Mouse (Mus musculus): ENCODE data around the gene Wdfy3. TPM values are rescaled to one million over a fixed set of nuclear protein-coding genes. Genes with fewer than 3 reads are reported as not detected.
"Not testable (repeated sequence)": the region's sequence is repeated elsewhere in the genome, so short reads cannot be mapped to it uniquely, and the experiment has no call there.

Wdfy3 gene
- total RNA-seq, 4 experiments from 2014 or later = 111 to 138 (median 122) TPM

- DNase-seq (ENCODE audit: low spot score in 2 of 2) = no peak
Observed at GRCm38 (mm10) chr5:102003371-102003770, 66.3 kb downstream of the Wdfy3 start.

DNA sequence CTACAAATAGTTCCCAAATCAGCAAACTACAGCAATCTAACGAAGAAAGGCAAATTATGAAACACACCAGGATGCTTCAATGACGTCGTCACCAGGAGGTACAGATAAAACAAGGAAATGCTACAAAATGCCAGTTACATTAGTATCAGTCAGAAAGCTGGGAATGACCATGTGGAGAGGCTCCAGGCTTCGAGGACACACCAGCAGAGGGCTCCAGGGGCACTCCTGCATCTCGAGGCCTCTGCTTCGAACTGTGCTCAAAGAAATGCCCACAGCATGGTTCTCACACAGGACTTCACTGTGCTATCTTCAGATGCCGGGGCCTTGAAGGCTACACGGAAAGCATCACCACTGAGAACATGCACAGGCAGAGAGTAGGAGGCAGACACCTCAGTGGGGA lies 68.7 kb downstream of the Wdfy3 start:
- no peak for DNase-seq (ENCODE audit: low spot score in 2 of 2)

- no peak for DNase-seq (ENCODE audit: low spot score in 2 of 2)
Observed at GRCm38 (mm10) chr5:101998971-101999370, 70.8 kb downstream of the Wdfy3 start.

- no peak for DNase-seq (ENCODE audit: low spot score in 2 of 2)
Observed at GRCm38 (mm10) chr5:101996036-101996735, 73.5 kb downstream of the Wdfy3 start.

DNA sequence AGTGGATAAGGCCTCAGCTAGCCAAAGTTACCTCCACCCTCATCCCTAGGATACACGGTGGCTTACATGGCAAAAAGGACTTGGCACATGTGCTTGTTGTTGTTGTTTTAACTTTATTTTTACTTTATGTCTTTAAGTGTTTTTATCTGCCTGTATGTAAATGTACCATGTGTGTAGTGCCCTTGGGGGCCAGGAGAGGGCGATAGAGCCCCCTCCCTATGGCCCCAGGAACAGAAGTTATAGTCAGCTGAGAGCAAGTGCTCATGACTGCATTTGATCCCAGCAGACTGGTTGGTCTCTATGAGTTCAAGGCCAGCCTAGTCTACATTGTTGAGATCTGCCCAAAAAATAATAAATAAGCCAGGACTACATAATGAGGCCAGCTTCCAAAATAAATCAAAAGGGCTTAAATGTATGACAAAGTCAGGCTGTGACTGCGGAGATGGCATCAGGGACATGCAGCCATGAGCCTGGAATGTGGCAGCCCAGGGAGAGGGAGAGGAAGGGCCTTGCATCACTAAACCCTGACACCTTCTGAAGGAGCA lies 74.2 kb downstream of the Wdfy3 start:
- no peak for DNase-seq (ENCODE audit: low spot score in 2 of 2)

GRCm38 (mm10) chr5:101993996-101994395 lies 75.7 kb downstream of the Wdfy3 start:
- DNase-seq (ENCODE audit: low spot score in 2 of 2) = no peak

DNA sequence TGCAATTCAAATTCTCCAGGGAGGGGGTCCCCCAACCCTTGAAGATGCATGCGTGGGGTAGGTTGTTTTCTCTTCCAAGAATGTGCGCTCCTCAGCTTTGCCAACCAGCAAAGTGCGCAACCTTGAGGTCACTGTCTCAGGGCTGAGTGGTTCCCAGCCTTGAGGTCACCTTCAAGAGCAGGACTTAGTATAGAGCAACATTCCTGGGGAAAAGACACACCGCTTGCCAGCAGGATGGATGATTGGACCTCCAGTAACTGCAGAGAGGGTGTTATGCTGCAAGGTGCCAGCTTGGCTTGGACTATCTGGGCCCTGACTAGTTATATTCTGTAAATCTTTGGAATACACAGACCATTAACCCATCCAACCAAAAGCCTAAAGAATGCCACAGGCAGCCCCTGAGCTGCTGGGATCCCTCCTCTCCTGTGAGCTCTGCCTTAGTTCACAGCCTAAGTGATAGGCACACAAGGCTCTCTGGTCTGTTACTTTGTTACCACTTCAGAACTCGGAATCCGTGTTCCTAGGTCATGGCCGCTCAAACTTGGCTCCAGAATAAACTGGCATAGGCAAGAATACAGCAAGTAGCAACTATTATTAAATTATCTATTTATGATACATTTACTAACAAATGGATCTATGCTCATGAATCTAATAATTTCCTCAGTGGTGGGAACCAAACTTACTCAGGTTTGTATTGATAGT lies 76.6 kb downstream of the Wdfy3 start:
- DNase-seq (ENCODE audit: low spot score in 2 of 2) = no peak

GRCm38 (mm10) chr5:101990298-101990845 lies 79.3 kb downstream of the Wdfy3 start:
- no peak for DNase-seq (ENCODE audit: low spot score in 2 of 2)

DNA sequence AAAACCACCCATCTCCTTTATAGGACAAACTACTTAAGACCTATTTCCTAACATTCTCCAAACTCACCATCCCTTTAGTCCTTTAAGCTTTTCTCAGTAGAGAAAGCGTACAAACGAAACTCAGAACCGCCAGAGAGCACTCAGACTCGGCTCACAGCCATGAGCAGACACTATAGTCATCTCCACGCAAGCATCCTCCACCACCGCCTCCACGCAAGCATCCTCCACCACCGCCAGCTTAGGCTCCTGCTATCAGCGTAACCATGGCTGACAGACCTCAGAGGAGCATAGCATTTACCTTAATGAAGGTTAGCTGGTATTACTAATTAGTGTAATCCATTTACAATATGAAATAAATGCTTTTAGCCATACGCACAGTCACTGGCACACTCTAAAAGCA lies 81.2 kb downstream of the Wdfy3 start:
- DNase-seq (ENCODE audit: low spot score in 2 of 2) = no peak

DNA sequence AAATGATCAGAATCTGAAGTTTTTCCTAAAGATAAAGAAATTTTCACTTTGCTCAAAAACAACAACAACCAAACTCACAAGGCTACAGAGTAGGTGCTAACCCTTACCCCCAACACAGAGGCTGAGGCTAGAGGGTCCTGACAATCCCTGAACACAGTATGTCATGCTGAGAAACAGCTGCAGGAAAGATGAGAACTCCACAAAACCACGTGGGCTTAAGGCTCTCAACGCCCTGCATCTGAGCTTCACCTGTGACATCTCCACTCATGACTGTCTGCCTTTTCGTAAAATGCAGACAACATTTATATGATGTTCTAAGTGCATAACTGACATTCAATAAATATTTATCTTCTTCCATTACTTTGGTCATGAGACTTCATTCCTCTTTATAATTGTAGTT lies 83.0 kb downstream of the Wdfy3 start:
- DNase-seq (ENCODE audit: low spot score in 2 of 2) = no peak

DNA sequence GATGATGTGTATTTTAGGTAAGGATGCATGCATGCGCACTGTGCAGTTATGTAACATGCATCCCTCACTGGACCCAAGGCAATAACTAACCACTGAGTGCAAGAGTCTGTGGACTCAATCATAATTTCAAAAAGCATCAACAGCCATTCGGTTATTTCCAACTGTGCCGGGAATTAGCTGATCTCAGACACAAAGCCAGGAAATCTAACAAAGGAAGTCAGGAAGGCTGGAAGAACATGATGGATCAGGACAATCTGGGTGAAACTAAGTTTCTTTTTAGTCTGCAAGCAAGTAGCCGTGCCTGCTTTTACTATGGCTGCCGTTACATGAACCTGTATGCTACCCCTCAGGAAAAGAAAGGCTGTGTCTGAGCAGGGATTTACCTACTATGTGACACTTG lies 87.5 kb downstream of the Wdfy3 start:
- DNase-seq (ENCODE audit: low spot score in 2 of 2) = no peak

- no peak for DNase-seq (ENCODE audit: low spot score in 2 of 2)
Observed at GRCm38 (mm10) chr5:101979594-101979993, 90.1 kb downstream of the Wdfy3 start.

GRCm38 (mm10) chr5:101972594-101972993 lies 97.1 kb downstream of the Wdfy3 start:
- not testable (repeated sequence) for DNase-seq (ENCODE audit: low spot score in 2 of 2)

- DNase-seq (ENCODE audit: low spot score in 2 of 2) = no peak
Observed at GRCm38 (mm10) chr5:101968153-101968851, 101.4 kb downstream of the Wdfy3 start.

DNA sequence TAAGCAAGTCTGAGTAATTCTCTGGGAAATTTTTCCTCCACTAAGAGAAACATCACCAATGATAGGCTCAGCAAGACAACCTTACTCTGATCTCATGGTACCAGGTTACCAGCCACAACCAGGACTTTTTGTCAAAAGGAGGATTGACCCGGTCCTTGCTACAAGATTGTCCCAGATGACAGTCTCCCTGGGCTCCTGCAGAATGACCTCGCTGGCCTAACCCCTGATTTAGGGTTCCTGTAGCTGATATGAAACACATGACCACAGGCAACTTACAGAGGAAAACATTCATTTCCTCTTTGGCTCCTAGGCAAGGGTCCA lies 101.9 kb downstream of the Wdfy3 start:
- no peak for DNase-seq (ENCODE audit: low spot score in 2 of 2)

DNA sequence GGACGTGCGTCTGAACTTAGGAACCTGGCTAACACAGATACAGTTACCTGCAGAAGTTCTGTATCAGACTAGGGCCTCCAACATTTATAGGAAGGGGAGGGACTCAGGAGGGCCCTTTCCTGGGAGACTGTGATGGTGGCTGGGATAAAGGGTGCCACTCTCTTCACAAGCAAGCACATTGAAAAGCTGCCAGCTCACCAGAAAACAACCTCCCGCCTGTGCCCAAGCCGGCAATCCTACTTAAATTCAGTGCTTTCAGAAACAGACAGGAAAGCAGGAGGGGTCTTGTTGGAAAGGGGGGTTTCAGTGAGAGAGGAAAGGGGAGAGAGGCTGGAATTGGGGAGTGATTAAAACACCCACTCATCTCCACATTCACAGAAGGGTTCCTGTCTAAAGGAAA lies 106.9 kb downstream of the Wdfy3 start:
- no peak for DNase-seq (ENCODE audit: low spot score in 2 of 2)

DNA sequence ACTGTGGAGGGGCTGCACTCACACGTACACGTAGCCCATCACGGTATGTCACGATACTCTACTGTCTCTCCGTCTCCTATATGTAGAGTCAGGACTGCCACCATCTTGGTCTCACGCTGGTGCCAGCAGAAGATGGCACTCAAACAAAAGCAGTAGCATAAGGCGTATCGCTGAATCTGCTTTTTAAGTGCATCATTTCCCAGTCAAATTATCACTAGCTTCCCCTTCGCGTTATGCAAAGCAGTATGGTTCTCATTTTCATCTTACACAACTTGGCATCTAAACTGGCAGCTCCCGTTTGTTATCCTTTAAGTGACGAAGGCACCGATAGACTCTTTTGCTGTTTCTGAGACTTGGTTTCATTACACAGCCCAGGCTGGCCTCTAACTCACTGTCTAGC lies 110.4 kb downstream of the Wdfy3 start:
- DNase-seq (ENCODE audit: low spot score in 2 of 2) = no peak

- no peak for DNase-seq (ENCODE audit: low spot score in 2 of 2)
Observed at GRCm38 (mm10) chr5:101958941-101959340, 110.8 kb downstream of the Wdfy3 start.

GRCm38 (mm10) chr5:101957419-101957818 lies 112.3 kb downstream of the Wdfy3 start:
- DNase-seq (ENCODE audit: low spot score in 2 of 2) = no peak

DNA sequence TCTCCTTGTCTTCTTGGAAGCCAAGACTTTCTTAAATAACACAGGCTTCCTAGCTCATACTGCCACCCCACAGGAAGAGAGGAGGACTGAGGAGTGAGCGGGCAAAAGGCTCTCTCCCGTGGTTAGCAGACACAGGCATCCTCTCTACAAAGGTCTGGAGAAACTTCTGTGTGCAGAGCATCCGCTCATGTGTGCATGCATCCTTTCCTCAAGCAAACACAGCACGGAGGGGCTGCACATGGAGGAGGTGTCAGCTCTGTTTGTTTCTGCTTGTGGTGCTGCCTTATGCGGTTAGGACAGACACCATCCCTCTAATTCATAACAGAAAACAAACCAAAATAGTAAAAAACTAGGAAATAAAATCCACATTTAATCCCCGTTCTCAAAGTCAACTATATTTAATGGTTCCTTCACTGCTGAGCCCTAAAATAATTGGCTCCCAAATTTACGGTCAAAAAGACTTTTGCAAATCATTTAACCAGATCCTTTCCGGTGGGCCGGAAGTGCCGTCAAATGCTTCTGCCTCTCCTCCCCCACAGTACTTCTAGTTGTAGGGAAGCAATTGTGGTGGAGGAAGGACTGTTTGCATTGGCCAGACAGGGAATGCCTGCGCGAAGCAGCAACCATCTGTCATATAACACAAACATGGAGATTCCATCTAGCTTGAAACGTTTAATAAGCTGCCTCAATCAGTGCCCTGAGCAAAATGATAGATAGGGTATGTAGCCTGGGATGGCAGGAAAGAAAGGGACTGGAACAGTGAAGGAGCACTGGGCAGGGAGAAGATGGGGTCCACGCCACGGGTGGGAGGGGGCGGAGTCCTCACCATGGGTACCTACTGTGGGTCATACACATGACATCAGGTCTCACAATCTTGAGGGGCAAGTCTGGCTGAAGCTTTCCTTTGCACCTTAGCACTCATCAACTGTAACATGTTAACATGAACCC lies 115.1 kb downstream of the Wdfy3 start:
- DNase-seq (ENCODE audit: low spot score in 2 of 2) = no peak

- DNase-seq (ENCODE audit: low spot score in 2 of 2) = no peak
Observed at GRCm38 (mm10) chr5:101951918-101952317, 117.8 kb downstream of the Wdfy3 start.
